Mouse (Mus musculus): ENCODE measurements at regions not wholly inside any gene's neighbourhood (a gene's known extent, or its start where the extent isn't known, plus 50 kb on each side); places are given as distances from the start of the nearest gene placed in this dataset.

DNA sequence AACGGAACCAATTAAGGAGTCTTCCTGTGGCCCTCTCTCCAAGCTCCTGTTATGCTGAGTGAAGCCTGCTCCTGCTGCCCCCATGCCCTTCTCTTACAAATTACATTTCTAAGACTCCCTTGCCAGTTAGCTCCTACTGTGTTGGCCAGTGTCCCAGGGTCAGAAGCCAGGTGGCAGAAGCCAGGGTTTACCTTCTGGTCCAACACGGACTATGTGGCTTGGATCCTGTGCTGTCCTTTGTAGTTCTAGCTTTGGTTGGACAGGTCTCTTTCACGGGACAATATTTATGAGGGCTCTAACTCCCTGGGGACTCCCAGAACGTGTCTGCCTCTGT, 134.3 kb downstream of the Nufip1 start:
- TF ChIP-seq EP300 (IDR thresholded peaks at IDR 0.05) (no peak), CTCF (IDR thresholded peaks at IDR 0.05) (no peak)
